Mouse (Mus musculus) 416B (cell line): ENCODE measurements around the gene Iqschfp.

ENCODE experiments used
- DNase-seq: peaks from one replicate; pipeline ENCODE4 v3.0.0; 2011; ENCODE audit warnings: low read depth

The Iqschfp gene

DNA sequence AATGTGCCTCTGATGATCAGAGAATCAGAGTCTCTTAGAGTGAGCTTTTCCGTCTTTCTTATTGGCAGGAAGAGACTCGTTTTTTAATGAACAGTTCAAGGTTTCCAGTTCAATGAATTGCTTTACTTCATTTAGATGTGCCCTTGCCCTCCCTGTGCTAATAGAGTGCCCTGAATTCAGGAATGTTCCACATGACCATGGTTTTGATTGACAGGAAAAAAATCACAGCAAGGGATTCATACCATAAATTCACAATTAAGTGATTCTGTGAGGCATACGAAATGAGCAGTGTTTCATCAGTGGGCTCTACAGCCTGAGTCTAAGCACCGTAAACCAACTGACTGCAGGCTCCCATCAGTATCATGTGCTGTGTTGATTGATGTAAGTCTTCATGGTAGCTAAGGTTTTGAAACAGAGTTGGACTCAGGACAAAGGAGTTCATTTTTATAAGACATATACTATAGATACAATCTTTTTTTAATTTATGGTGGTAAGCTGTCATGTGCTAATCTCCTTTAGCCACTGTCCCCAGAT, 312.0 kb downstream of the Iqschfp start:
- DNase-seq = no peak

DNA sequence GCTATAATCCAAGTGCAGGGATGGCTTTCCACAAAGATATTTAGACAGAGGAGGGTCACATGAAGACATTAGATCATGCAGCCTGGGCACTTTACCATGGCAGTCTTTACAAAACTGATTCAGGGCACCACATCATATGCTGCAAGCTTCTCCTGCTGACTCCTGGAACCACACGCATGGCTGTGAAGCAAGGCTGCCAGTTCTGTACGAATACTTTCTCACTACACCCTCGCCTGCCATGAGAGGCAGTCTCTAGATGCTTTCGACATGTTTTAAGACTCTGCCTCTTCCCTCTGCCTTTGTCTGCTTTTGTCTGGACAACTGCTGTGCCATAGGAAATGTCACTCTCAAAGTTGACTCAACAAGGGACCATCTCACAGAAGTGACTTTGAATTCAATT, 318.4 kb downstream of the Iqschfp start:
- DNase-seq = no peak

DNA sequence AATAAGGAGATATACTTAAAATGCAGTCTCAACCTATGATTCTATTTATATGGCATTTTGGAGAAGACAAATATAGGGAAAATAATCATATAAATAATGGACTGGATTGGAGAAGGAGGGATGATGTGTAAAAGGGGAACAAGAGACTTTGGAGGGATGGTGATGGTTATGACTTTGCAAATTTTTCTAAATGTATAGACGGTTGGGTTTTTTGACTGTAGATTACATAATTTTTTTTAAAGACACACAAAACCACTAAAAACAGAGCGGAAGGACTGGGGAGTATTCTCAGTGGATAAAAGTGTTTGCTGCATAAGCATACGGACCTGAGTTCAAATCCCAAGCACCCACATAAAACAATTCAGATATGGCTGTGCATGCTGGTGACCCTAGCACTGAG, 329.4 kb downstream of the Iqschfp start:
- DNase-seq = no peak

DNA sequence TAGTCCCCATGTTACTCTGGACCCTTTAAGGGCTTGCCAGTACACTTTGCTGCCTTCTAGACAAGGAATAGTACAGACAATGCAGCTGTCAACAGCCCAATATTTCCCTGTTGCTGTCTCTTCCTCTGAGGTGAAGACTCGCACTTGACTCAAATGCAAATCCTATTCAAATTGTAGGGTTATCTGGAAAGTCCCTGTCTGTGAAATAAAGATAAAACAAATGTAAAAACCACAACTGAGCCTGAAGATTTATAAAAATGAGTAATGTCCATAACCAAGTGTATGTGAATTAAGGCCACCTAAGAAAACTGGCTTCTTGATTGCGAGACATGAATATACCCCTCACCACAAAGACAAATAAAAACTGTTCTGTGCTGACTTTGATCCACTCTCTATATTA, 347.9 kb downstream of the Iqschfp start:
- DNase-seq = no peak

DNA sequence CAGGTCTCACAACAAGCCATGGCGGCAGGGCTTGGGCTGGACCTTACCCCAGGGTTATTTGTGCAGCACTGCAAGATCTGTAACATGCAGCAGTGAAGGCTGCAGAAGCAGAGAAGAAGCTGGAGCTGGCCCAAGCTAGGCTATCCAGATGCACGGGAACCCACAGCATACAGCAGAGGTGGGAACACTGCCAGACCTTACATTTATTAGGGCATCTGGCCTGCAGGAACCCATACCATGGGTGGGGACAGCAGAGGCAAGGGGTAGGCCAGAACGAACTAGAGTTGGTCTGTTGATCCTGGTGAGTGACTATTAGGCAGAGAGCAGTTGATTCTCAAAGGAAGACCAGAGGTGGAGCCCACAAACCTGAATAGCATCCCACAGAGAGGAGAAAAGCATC, 351.2 kb downstream of the Iqschfp start:
- DNase-seq = no peak

DNA sequence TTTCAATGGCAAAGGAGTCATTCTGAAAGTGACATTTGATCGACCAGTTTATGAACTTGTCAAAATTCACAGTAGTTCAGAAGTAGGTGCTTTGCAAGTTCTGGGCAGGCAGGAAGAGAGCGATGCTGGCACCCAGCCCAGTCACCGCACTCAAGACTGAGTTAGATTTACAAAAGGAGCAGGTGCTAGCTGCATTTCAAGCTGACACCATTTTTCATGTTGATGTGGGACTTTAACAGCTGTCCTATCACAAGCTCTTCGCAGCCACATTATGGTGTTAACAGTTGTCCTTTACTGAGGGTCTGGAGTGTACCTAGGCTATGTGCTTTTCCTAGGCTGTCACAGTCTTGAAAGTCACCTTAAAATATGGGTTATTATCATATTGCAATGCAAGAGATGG, 354.1 kb downstream of the Iqschfp start:
- no peak for DNase-seq

DNA sequence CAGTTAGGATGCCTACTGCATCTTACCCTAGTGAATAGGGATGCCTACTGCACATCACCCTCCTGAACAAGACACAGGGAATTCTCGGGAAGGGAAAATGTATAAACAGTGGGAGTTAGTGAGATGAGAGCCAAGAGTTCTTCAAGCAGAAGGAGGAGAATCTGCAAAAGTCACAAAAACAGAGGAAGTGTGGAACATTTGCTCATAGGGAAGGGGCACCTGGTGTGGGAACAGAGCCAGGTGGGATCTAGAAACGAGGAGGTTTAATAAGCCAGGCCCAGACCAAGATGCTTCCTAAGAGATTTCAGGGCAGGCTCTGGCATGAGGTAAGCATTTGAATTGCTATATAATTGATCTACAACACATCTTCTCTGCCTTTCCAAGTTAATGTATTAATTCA, 358.6 kb downstream of the Iqschfp start:
- DNase-seq = no peak

DNA sequence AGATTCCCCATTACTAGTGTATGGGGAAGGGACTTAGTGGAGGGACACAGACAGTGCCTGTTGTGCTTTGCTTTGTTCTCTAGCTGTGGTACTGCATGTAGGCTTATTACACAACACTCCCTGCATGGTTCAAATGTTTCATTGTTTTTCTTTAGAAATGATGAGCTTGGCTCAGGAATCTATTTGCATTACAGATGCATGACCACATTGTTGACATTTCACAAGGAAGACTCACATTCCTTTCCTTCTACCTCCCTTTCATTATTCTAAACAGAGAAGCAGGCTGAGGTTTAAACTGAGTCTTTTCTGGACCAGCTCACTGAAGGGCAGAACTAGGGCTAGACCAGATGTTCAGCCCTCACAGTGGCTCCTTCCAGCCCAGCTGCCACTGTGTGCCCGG, 360.3 kb downstream of the Iqschfp start:
- DNase-seq = no peak

DNA sequence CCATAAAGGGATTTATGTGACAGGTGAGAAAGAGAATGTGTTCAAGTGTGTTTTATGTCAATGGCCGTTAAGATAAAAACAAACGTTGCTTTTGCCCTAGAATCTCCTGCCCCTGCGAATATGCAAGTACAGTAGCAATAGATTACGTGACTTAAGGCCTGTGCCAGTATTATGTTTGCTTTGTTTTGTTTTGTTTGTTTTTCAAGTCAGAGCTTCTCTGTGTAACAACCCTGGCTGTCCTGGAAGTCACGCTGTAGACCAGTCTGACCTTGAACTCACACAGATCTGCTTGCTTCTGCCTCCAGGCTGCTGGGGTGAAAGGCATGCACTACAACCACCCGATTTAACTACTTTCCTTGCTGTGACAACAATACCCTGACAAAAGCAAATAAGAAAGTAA, 370.3 kb downstream of the Iqschfp start:
- no peak for DNase-seq

DNA sequence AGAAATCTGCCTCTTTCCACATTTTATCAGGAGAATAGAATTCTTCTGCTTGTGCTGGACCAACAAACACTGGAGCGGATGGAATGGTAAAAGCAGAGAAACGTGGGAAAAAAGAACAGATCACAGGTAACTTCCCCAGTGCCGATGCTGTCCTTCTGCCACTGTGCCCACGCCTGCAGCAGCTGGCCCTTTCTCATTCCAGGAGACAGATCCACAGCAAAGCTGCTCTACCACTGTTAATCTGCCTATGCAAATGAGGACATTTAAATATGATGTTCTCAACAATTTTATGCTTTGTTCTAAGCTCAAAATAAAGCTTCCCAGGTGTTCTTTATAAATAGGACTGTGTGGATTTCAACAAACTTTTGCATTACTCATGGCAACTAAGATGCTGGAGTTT, 375.9 kb downstream of the Iqschfp start:
- no peak for DNase-seq

DNA sequence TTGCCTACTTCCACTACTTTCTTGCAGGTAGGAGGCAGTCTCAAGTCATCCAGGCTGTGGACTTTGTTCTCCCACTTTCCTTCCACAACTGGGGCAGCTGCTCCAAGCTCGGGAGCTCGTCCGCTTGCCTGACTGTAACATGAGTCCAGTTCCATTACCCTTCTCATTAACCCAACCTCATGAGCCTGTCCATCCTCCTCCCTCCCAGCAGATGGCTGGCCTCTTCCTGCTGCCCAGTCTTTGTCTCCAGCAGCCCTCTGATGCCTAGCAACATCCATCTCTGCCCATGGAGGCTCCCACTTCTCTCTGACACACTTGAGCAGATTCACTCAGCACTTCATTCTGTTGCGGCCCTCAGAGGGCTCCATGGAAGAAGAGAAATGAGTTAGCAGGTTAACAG, 377.2 kb downstream of the Iqschfp start:
- DNase-seq = no peak

DNA sequence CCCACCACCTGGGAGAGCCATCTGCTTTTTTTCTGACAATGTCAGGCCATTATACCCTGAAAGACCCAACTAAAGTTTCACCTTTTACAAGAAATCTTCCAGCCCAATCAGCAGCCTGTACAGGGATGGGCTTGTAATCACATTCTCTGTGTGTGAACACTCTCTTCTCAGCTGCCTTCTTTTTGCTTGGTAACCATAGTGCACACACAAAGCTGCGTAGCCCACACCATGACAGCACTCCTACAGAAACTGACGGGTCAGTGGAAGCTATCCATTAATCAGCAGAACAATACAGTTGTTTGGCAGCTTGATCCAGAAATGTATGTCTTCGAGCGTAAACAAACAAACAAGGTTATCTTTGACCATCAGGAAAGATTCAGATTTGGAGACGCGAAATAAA, 378.2 kb downstream of the Iqschfp start:
- no peak for DNase-seq

DNA sequence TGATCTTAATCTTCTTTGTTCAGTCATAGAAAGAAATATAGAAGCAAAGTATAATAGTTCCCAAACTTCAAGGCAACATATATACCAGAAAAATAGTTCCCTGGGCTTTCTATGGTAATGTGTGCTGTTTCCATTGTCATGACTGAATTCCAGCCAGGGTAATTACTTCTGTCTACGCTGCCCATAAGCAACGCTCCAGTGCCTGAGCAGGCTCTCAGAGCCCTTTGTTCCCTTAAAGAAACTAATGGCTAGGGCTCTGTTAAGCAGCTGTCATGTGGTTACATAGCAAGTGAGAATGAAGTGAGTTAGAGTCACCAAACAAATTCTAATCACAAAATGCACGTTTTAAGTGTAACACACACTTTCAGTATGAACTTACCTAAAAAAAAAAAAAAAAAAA, 379.4 kb downstream of the Iqschfp start:
- no peak for DNase-seq

DNA sequence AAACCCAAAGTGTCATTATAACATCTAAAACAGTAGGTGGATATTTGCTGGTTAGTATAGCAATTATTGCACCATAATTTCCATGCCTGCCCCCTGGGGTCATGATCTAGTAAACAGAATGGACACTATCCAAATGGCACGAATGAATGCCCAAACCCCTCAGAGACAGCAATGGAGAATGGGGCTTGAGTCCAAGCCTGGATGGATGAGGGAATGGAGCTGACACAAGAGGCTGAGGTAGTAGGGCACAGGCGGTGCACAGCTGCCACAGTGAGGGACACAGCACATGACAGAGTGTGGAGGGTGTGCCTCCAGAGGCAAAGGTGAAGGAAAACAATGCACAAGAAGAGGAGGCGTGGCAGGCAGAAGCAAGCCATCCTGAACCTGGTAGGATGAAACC, 379.8 kb downstream of the Iqschfp start:
- no peak for DNase-seq

DNA sequence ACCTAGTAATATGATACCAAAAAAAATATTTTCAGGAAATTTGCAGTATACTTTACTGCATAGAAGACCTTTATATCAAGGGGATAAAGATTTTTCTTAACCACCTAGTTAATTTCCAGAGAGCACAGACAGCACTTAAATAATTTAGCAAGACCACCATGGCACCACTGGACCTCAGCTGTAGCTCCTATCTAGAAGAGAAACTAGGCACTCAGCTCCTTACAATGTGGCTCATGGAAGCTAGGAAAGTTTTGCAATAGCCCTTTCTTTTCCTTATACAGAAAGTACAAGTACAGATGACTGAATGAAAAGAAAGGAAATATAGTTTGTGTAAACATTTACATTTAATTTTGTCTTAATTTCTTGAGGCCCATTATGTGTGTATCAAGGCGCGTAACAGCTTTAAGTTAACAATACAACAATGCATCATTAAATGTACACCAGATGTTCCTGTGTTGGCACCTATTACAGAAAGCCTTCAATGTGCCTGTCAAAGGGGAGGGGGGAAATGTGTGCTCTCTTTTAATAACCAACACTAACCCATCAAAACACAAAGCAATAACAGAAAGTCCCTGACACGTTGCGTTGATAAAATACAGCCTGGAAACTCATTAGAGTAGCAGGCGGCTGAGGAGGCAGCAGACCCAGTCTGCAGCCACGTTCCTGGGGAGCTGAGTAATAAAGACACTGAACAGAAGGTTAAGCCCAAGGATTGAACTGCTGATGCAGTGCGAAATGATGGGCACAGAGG, 391.0 kb downstream of the Iqschfp start:
- DNase-seq = no peak

DNA sequence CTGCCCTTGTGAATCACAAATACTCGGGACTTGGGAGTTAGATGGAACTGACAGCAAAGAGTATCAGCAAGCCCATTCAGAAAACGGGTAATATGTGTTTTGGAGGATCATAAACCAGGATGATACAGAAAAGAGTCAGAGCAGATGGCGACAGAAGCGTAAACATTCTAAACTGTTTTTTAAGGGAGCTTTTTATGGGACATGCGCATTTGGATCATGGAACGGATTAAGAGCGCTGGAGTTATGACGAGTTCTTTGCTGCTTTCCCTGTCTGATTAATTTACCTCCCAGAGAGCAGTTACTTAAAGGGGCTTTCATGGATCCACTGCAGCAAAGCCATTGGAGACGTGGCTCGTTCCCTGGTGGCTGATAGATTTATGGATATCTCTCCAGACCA, 391.6 kb downstream of the Iqschfp start:
- no peak for DNase-seq

DNA sequence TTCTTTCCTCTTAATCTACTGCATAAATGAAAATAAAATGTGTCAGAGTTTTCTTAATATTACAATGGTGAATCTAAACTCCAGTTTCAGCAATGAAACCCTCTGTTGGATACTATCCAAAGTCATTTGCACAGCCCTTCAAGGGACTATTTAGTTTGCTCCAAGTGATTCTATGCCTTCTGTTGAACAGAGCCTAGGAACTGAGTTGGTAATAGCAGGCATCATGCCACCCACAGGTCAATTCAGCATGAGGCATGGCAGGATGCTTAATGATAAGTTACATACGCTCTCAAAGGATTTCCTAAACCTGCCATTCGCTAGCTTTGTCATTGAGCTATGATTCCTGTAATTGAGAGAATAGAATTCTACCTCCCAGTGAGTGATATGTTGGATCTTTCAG, 392.5 kb downstream of the Iqschfp start:
- DNase-seq = no peak

DNA sequence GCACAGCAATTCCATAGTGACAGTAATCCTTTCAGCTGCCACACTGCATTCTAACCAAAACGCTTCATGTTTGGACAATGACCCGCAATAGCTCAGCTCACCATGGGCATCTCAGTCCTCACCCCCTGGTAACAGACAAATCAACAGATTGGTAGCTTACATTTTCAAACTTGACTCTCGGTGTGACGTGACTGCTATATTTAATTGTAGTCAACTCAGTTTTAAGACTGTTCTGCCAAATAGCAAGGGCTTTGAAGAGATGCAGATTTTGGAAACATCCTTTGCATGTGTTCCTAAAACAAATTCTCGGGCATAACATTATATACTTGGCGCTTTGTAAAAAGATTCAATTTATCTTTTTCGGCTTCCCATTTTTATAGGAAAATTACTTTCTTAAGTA, 404.7 kb downstream of the Iqschfp start:
- DNase-seq = no peak

DNA sequence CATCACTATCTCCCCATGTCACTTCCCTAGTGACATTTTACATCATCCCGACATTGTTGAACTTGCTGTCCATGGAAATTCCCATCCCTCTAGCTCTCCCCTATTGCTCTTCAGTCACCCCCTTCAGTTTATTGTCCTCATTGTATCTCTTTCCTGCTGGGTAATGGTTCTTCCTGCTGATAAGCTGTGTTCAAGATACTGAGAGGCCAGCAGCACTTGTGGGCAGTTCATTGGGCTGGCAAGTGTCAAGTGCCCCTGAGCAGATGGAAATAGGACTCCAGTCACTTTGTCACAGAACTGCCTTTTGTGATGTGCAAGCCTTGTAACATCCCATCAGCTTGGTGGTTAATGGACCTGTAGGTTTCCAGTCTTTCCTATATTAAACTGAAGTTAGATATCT, 413.6 kb downstream of the Iqschfp start:
- peak; percentile 1 for DNase-seq

DNA sequence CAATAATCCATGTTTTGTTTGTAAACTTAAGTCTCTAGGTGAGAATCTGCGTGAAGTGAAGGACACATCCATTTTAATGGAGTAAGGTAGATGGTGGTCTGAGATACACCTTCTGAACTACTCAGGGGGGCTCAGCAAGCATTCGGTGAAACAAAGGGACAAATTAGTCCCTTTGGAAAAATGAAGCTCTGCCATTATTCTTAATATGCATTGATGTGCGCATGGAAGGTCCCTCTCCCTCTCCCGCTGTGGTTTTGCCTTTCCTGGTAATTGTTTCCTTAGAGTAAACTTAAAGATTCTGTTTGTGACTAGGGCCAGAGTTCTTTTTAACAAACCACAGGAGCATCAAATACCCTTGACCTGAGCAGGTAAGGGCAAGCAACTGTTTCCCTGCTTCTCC, 414.7 kb downstream of the Iqschfp start:
- DNase-seq = no peak

DNA sequence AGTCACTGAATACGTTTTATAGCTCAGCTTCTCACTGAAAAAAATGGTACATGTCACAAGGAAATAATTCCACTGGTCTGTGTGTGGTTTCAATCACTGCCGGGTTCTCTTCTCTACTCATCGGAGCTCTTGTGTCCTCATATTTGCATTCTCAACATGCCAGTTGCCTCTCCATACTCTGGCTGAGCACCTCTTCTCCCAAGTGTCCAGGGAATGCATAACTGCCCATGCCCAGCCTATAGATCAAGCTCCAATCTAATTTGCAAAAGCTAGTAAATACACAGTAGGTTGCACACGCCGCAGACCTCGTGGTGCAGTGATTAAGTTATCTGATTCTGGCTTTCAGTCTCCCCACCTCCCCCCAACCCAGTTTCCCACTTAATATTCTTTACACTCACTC, 433.5 kb downstream of the Iqschfp start:
- DNase-seq = no peak

DNA sequence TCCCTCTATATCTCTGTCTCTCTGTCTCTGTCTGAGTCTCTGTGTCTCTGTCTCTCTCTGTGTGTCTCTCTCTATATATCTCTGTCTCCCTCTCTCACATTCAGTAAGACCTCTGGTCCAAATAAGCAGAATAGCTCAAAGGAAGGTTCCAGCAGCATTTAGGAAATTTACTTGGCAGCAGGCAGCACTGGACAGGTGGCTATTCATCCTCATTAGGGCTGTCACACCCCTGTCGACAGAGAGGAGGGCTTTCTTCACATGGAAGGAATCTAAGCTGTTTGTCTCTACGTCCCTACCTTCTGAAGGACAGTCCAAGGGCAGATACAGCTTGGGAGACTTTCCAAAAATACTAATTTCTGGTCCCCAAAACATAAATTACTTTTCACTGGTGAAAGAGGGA, 440.5 kb downstream of the Iqschfp start:
- no peak for DNase-seq

DNA sequence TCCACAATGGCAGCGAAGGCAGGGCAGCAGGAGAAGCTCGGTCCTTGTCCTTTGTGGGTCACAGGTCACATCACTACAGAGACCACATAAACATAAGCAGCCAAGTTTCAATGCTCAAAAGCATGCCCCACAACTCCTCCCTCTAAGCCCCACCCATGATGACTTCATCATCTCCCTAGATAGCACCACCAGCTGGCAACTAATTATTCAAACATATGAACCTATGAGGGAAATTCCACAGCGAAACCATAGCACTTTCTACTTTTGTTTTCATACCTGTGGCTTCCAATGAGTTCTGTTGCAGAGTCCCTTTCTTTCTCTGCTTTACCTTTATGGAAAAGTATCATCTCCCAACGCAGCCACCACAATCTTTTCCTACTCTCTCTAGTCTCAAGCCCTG, 443.5 kb downstream of the Iqschfp start:
- DNase-seq = no peak

DNA sequence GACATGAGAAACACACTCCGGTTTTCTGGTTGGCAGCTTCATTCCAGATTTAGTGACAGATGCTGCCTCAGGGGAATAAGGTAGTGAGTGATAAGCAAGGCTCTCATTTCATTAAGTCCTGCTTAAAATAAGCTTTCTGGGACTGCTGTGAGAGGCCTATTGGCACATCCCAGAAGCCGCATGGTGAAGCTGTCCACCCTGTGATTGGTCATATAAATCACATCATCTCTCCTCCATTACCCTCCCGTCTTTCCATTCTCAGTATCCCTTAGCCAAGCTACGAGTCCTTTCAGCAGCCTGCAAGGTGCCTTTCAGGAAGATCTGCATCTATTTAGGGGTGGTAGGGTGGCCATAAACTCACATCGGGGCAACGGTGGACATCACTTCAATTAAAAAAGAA, 458.6 kb downstream of the Iqschfp start:
- no peak for DNase-seq
